Mouse (Mus musculus) megakaryocyte progenitor cell, adult 5-6 weeks (primary cell): ENCODE data around the gene Plxnd1. TPM values are rescaled to one million over a fixed set of nuclear protein-coding genes. Genes with fewer than 3 reads are reported as not detected.

Source experiments
- ATAC-seq: replicated peaks from 2 replicates; pipeline ENCODE4 v1.8.0; 2016; ENCODE audit warnings: mild to moderate bottlenecking, moderate TSS enrichment, inconsistent platforms; ENCODE audit not compliant: poor library complexity
- total RNA-seq, 2 experiments: library from RNA; stranded (forward) in 1 of 2; stranded (reverse) in 1 of 2; fragments of 157-497, 149-512 nt in 1 of 2; fragments of 200-1000 nt in 1 of 2; gene quantifications; 2 replicates each; pipeline versions ENCODE4 v1.2.3 to v1.2.4; 2015 to 2017

Gene Plxnd1
- 51.5 and 70.9 TPM in 2 replicates for total RNA-seq (2015)
- 33.9 and 43.9 TPM in 2 replicates for total RNA-seq (2017)

- ATAC-seq, result peak; percentile 81
Measured at GRCm38 (mm10) chr6:115994877-115995520, at the start of gene Plxnd1. Plxnd1 (minus strand) TSS chr6:115995005.

GRCm38 (mm10) chr6:116044039-116044438 is 49.2 kb upstream of the Plxnd1 start:
- no peak for ATAC-seq

- ATAC-seq, result peak; percentile 98
Measured at GRCm38 (mm10) chr6:116038222-116038621, 43.4 kb upstream of the Plxnd1 start.

- 0 out of 2 replicates have a peak, but pooled peaks have one; percentile 18 for ATAC-seq
Measured at GRCm38 (mm10) chr6:116037281-116037831, 42.6 kb upstream of the Plxnd1 start.

- ATAC-seq, result no peak
Measured at GRCm38 (mm10) chr6:116036555-116036954, 41.8 kb upstream of the Plxnd1 start.

GRCm38 (mm10) chr6:116031052-116031451 is 36.2 kb upstream of the Plxnd1 start:
- ATAC-seq, result peak; percentile 85

- ATAC-seq, result no peak
Measured at GRCm38 (mm10) chr6:116024666-116025065, 29.9 kb upstream of the Plxnd1 start.

GRCm38 (mm10) chr6:116021961-116022485 is 27.2 kb upstream of the Plxnd1 start:
- ATAC-seq, result peak; percentile 60

- no peak for ATAC-seq
Measured at GRCm38 (mm10) chr6:116015902-116016301, 21.1 kb upstream of the Plxnd1 start.

GRCm38 (mm10) chr6:116014111-116014510 is 19.3 kb upstream of the Plxnd1 start:
- peak; percentile 64 for ATAC-seq

GRCm38 (mm10) chr6:116013687-116014086 is 18.9 kb upstream of the Plxnd1 start:
- peak; percentile 68 for ATAC-seq

- peak; percentile 65 for ATAC-seq
Measured at GRCm38 (mm10) chr6:116010541-116010940, 15.7 kb upstream of the Plxnd1 start.

- ATAC-seq, result no peak
Measured at GRCm38 (mm10) chr6:116009426-116009825, 14.6 kb upstream of the Plxnd1 start.

GRCm38 (mm10) chr6:116007561-116008173 is 12.9 kb upstream of the Plxnd1 start:
- ATAC-seq, result peak; percentile 49

GRCm38 (mm10) chr6:116006731-116007130 is 11.9 kb upstream of the Plxnd1 start:
- no peak for ATAC-seq

GRCm38 (mm10) chr6:116005959-116006288 is 11.1 kb upstream of the Plxnd1 start:
- no peak for ATAC-seq

- no peak for ATAC-seq
Measured at GRCm38 (mm10) chr6:116005275-116005958, 10.6 kb upstream of the Plxnd1 start.

- ATAC-seq, result peak; percentile 67
Measured at GRCm38 (mm10) chr6:116004716-116005115, 9.9 kb upstream of the Plxnd1 start.

- ATAC-seq, result no peak
Measured at GRCm38 (mm10) chr6:116004069-116004468, 9.3 kb upstream of the Plxnd1 start.

- ATAC-seq, result peak; percentile 55
Measured at GRCm38 (mm10) chr6:116003516-116003915, 8.7 kb upstream of the Plxnd1 start.

GRCm38 (mm10) chr6:116002311-116003104 is 7.7 kb upstream of the Plxnd1 start:
- ATAC-seq, result no peak
